Mouse (Mus musculus) hindbrain, embryonic 15.5 days (tissue): ENCODE measurements around the gene AI661453. TPM values are rescaled to one million over a fixed set of nuclear protein-coding genes. Genes with fewer than 3 reads are reported as not detected.
A peak's percentile ranks its signal among the peaks of the same experiment; 100 is the strongest.

Experiments used
- ATAC-seq: fragments of 200-750 bp; cut with Nextera tagmentation; 2 replicates; pipeline ENCODE4 v1.8.0; 2017; ENCODE audit warnings: low read depth, moderate number of reproducible peaks, moderate TSS enrichment; ENCODE audit not compliant: low FRiP score
- H3K27ac ChIP-seq: fragments of 300-500 bp; sonication (generic); replicated peaks from 2 replicates; pipeline ENCODE4 v1.5.1; 2015; ENCODE audit warnings: mild to moderate bottlenecking, inconsistent platforms
- H3K27me3 ChIP-seq: fragments of 300-500 bp; sonication (generic); 2 replicates; pipeline ENCODE4 v1.6.1; 2015; ENCODE audit warnings: control low read depth, inconsistent platforms
- H3K36me3 ChIP-seq: fragments of 300-500 bp; sonication (generic); 2 replicates; pipeline ENCODE4 v1.6.1; 2015; ENCODE audit warnings: control low read depth, inconsistent platforms
- H3K4me1 ChIP-seq: fragments of 300-500 bp; sonication (generic); replicated peaks from 2 replicates; pipeline ENCODE4 v1.6.1; 2015; ENCODE audit warnings: control low read depth, inconsistent platforms
- H3K4me2 ChIP-seq: fragments of 300-500 bp; sonication (generic); 2 replicates; pipeline ENCODE4 v1.6.1; 2015; ENCODE audit warnings: moderate library complexity, mild to moderate bottlenecking, inconsistent platforms
- H3K4me3 ChIP-seq: fragments of 300-500 bp; sonication (generic); 2 replicates; pipeline ENCODE4 v1.5.1; 2015; ENCODE audit warnings: mild to moderate bottlenecking, inconsistent platforms
- H3K9ac ChIP-seq: fragments of 300-500 bp; sonication (generic); 2 replicates; pipeline ENCODE4 v1.6.1; 2015; ENCODE audit warnings: inconsistent platforms
- H3K9me3 ChIP-seq: fragments of 300-500 bp; sonication (generic); 2 replicates; pipeline ENCODE4 v1.6.1; 2016; ENCODE audit warnings: control low read depth, inconsistent platforms
- WGBS: fragments of 180-500 bp; shearing (Covaris S2); methylation state at CpG from one replicate; pipeline ENCODE4 v1.1.7; 2015; 5-methylcytosine and 5-hydroxymethylcytosine counted together
- polyA plus RNA-seq: library from polyadenylated mRNA; unstranded; fragments of >200 nt; fragmentation: Nextera tagmentation; extraction: Ambion mirVana; gene quantifications from 2 replicates; pipeline ENCODE4 v1.2.1, GENCODE M21; 2015

AI661453 gene
- polyA plus RNA-seq, 1 experiment from 2014 or later: 0.47 TPM

- WGBS: 86% methylated on average over 3 of the region's 3 CpGs
- no peak overlapping the region for H3K4me2 ChIP-seq
- ATAC-seq: no peak
Measured at GRCm38 (mm10) chr17:47459341-47459919, 23.0 kb downstream of the AI661453 start.

DNA sequence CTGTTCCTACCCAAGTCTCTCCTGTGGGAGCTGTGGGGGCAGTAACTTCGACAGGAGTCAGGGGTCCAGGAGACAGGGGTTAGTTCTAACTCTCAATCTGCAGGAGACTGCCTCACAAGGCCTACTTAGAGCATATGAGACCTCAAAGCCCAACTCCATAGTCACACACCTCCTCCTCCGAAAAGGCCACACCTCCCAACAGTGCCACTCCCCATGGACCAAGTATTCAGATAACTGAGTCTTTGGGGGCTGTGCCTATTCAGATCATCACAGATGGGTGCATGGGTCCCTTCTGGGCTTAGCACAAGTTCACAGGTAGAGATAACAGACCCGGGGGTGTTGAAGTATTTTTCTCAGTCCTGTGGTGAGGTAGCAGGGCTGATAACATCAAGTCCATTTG lies 25.3 kb downstream of the AI661453 start:
- H3K27me3 ChIP-seq: peaks cover under 1% of the 10 kb centered on the region; the same call in 1 of the 2 replicates

More at GRCm38 (mm10) chr17:47459341-47459919, 23.0 kb downstream of the AI661453 start:
- Histone ChIP-seq H3K36me3 (no peaks in the 10 kb centered on the region), H3K9me3 (no peaks in the 10 kb centered on the region), H3K4me1 (no peaks in the 10 kb centered on the region), H3K4me3 (no peak overlapping the region), H3K27me3 (no peaks in the 10 kb centered on the region), H3K27ac (no peak overlapping the region), H3K9ac (no peak overlapping the region)

DNA sequence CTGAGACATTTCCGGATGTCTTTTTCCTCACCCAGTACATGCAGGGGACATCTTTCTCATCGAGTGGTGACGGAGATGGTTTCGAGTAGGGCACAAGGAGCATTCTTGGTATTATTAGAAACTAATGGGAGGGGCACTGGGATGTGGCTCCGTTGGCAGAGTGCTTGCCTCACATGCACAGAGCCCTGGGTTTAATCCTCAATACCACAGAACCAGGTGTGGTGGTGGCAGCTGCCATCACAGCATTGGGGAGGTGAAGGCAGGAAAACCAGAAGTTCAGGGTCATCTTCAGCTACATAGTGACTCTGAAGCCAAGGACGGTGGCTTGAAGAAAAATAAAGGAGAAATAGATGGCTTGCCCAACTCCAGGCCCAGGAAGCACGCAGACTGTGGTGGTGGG lies 25.8 kb downstream of the AI661453 start:
- Histone ChIP-seq H3K36me3 (no peaks in the 10 kb centered on the region), H3K4me3 (no peak overlapping the region), H3K4me1 (no peaks in the 10 kb centered on the region), H3K27ac (no peak overlapping the region), H3K9ac (no peak overlapping the region), H3K27me3 (peaks cover 6% of the 10 kb centered on the region), H3K9me3 (no peaks in the 10 kb centered on the region), H3K4me2 (no peak overlapping the region)
- no peak for ATAC-seq
- 83% methylated on average over 7 of the region's 7 CpGs for WGBS

More for the DNA sequence above, 25.3 kb downstream of the AI661453 start:
- Histone ChIP-seq H3K9ac (no peak overlapping the region), H3K36me3 (no peaks in the 10 kb centered on the region), H3K4me1 (no peaks in the 10 kb centered on the region), H3K9me3 (no peaks in the 10 kb centered on the region), H3K4me2 (no peak overlapping the region), H3K27ac (no peak overlapping the region), H3K4me3 (no peak overlapping the region)
- WGBS: 80% methylated on average over 3 of the region's 3 CpGs
- ATAC-seq: no peak

GRCm38 (mm10) chr17:47462728-47463388 lies 26.4 kb downstream of the AI661453 start:
- H3K9ac ChIP-seq: no peak overlapping the region
- no peak for ATAC-seq
- no peaks in the 10 kb centered on the region for H3K9me3 ChIP-seq
- H3K27me3 ChIP-seq: peaks cover 13% of the 10 kb centered on the region
- H3K4me2 ChIP-seq: no peak overlapping the region
- 58% methylated on average over 9 of the region's 9 CpGs for WGBS
- no peak overlapping the region for H3K27ac ChIP-seq
- no peaks in the 10 kb centered on the region for H3K4me1 ChIP-seq
- H3K36me3 ChIP-seq: no peaks in the 10 kb centered on the region
- no peak overlapping the region for H3K4me3 ChIP-seq

GRCm38 (mm10) chr17:47464248-47464965 lies 28.0 kb downstream of the AI661453 start:
- Histone ChIP-seq H3K27me3 (peaks cover 26% of the 10 kb centered on the region), H3K4me3 (no peak overlapping the region), H3K4me2 (no peak overlapping the region), H3K9ac (no peak overlapping the region), H3K4me1 (no peaks in the 10 kb centered on the region), H3K9me3 (no peaks in the 10 kb centered on the region), H3K27ac (no peak overlapping the region), H3K36me3 (no peaks in the 10 kb centered on the region)
- WGBS: 45% methylated on average over 12 of the region's 12 CpGs
- no peak for ATAC-seq

DNA sequence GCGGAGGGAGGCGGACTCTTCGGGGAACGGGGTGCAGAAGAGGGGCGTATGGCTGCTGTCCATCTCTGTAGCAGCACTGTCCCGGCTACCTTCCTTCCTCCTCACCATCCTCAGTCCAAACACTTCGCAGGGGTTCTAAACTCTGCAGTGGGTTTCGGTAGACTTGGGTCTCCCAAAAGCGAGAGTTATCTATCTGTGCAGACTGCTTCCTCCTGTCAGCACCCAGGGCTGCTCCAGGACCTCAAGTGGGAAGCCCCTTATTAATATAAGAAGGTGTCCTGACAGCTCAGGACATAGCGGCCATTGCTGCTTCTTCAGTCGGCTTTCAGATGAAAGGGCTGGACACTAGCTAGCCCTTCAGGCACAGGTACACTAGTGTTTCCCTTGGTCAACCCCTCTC lies 28.6 kb downstream of the AI661453 start:
- no peak overlapping the region for H3K9ac ChIP-seq
- no peak overlapping the region for H3K4me2 ChIP-seq
- no peak overlapping the region for H3K4me3 ChIP-seq
- no peaks in the 10 kb centered on the region for H3K36me3 ChIP-seq
- peaks cover 26% of the 10 kb centered on the region for H3K27me3 ChIP-seq
- H3K27ac ChIP-seq: no peak overlapping the region
- no peaks in the 10 kb centered on the region for H3K9me3 ChIP-seq
- 81% methylated on average over 11 of the region's 11 CpGs for WGBS
- ATAC-seq: no peak
- no peaks in the 10 kb centered on the region for H3K4me1 ChIP-seq

- no peaks in the 10 kb centered on the region for H3K36me3 ChIP-seq
- WGBS: 36% methylated on average over 9 of the region's 9 CpGs
- peaks cover 26% of the 10 kb centered on the region for H3K27me3 ChIP-seq
- H3K9ac ChIP-seq: no peak overlapping the region
- H3K4me1 ChIP-seq: no peaks in the 10 kb centered on the region
- no peak overlapping the region for H3K4me2 ChIP-seq
- H3K27ac ChIP-seq: no peak overlapping the region
- no peaks in the 10 kb centered on the region for H3K9me3 ChIP-seq
- no peak overlapping the region for H3K4me3 ChIP-seq
- no peak for ATAC-seq
Measured at GRCm38 (mm10) chr17:47466284-47466683, 29.9 kb downstream of the AI661453 start.

- ATAC-seq: no peak
- H3K4me2 ChIP-seq: no peak overlapping the region
- peaks cover 26% of the 10 kb centered on the region for H3K27me3 ChIP-seq
- no peaks in the 10 kb centered on the region for H3K36me3 ChIP-seq
- no peaks in the 10 kb centered on the region for H3K4me1 ChIP-seq
- no peaks in the 10 kb centered on the region for H3K9me3 ChIP-seq
- no peak overlapping the region for H3K4me3 ChIP-seq
- H3K9ac ChIP-seq: no peak overlapping the region
- WGBS: 53% methylated on average over 11 of the region's 11 CpGs
- no peak overlapping the region for H3K27ac ChIP-seq
Measured at GRCm38 (mm10) chr17:47467659-47468058, 31.2 kb downstream of the AI661453 start.

GRCm38 (mm10) chr17:47468063-47468462 lies 31.6 kb downstream of the AI661453 start:
- Histone ChIP-seq H3K9me3 (no peaks in the 10 kb centered on the region), H3K4me1 (no peaks in the 10 kb centered on the region), H3K4me2 (peak overlapping the region; percentile 19; the same call in 1 of the 2 replicates), H3K27me3 (peaks cover 26% of the 10 kb centered on the region), H3K9ac (no peak overlapping the region), H3K36me3 (no peaks in the 10 kb centered on the region), H3K27ac (no peak overlapping the region), H3K4me3 (peak overlapping the region; percentile 12; the same call in 1 of the 2 replicates)
- no peak for ATAC-seq
- WGBS: 16% methylated on average over 14 of the region's 14 CpGs

GRCm38 (mm10) chr17:47468466-47468865 lies 32.1 kb downstream of the AI661453 start:
- WGBS: 5% methylated on average over 34 of the region's 34 CpGs
- no peak overlapping the region for H3K27ac ChIP-seq
- ATAC-seq: no peak
- no peaks in the 10 kb centered on the region for H3K9me3 ChIP-seq
- no peaks in the 10 kb centered on the region for H3K36me3 ChIP-seq
- H3K4me1 ChIP-seq: no peaks in the 10 kb centered on the region
- H3K4me3 ChIP-seq: peak overlapping the region; percentile 12; the same call in 1 of the 2 replicates
- peaks cover 26% of the 10 kb centered on the region for H3K27me3 ChIP-seq
- H3K4me2 ChIP-seq: peak overlapping the region; percentile 19; the same call in 1 of the 2 replicates
- H3K9ac ChIP-seq: no peak overlapping the region

GRCm38 (mm10) chr17:47469642-47470041 lies 33.2 kb downstream of the AI661453 start:
- Histone ChIP-seq H3K4me1 (no peaks in the 10 kb centered on the region), H3K27ac (no peak overlapping the region), H3K27me3 (peaks cover 26% of the 10 kb centered on the region), H3K9ac (no peak overlapping the region), H3K36me3 (no peaks in the 10 kb centered on the region), H3K4me3 (no peak overlapping the region), H3K9me3 (no peaks in the 10 kb centered on the region), H3K4me2 (no peak overlapping the region)
- WGBS: 83% methylated on average over 4 of the region's 4 CpGs
- no peak for ATAC-seq

DNA sequence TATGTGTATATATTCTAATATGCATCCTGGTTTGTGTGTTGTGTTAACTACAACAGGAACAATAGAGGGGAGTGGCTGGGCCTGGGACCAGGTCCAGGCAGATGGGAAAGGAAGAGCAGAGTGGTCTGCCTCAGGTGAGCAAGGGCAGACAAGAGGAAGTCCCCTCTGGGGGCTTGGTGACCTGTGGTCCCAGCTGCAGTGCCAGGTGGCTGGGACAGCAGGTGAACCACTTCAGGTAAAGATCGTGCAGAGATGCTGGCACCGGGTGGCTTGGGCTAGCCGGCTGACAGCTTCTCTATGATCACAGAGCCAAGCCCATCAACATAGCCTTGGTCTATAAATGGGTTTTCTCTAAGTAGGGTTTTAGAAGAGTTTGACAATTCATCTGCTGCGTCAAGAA lies 33.7 kb downstream of the AI661453 start:
- Histone ChIP-seq H3K4me1 (no peaks in the 10 kb centered on the region), H3K9me3 (no peaks in the 10 kb centered on the region), H3K4me3 (no peak overlapping the region), H3K4me2 (no peak overlapping the region), H3K27me3 (peaks cover 26% of the 10 kb centered on the region), H3K36me3 (no peaks in the 10 kb centered on the region), H3K9ac (no peak overlapping the region), H3K27ac (no peak overlapping the region)
- ATAC-seq: no peak
- WGBS: 91% methylated on average over 4 of the region's 4 CpGs
